Comparison of ENCODE assay signal across 9 mouse cellular contexts in genomic region chr8:111185472-111185947, GRCm38 (mm10).
A peak's percentile ranks its signal among the peaks of the same experiment; 100 is the strongest.
DNase-seq lines count a peak whose midpoint lies in the region; ATAC-seq lines count a peak whose summit lies in the region.
"Had no signal": no experiment of that assay in that cellular context is flagged by ENCODE, and none has a peak within 500 bp of the region (broad histone marks: within the 10 kb centered on the region; RNA-seq: fewer than 3 reads in every experiment).

No protein-coding gene starts in this region.

- WGBS in forebrain, embryonic 15.5 days: 34% methylated on average over 4 of the region's 4 CpGs
- WGBS in forebrain, embryonic 11.5 days: 82% methylated on average over 4 of the region's 4 CpGs

- no peak overlapping the region for H3K4me2 ChIP-seq in forebrain, embryonic 15.5 days (replicated peaks)
- H3K4me2 ChIP-seq in forebrain, embryonic 11.5 days (ENCODE audit: low read depth, low read length, severe bottlenecking): no peak overlapping the region
- H3K4me2 ChIP-seq: neural tube, embryonic 13.5 days had no signal

- no peaks in the 10 kb centered on the region for H3K27me3 ChIP-seq in forebrain, embryonic 15.5 days
- H3K27me3 ChIP-seq in forebrain, embryonic 11.5 days (ENCODE audit: control insufficient read depth, insufficient read depth, low read length): no peaks in the 10 kb centered on the region
- H3K27me3 ChIP-seq: neural tube, embryonic 13.5 days had no signal

- intact Hi-C loops in heart, postnatal 14 days (cut with DNase I): no loop called here
- intact Hi-C loops in left cerebral cortex, postnatal 14 days (cut with DNase I): no loop called here

- ATAC-seq in forebrain, embryonic 15.5 days (replicated peaks): no peak
- ATAC-seq in forebrain, embryonic 11.5 days (replicated peaks; ENCODE audit: low FRiP score): no peak

- H3K4me3 ChIP-seq in forebrain, embryonic 15.5 days: no peak overlapping the region
- H3K4me3 ChIP-seq in forebrain, embryonic 11.5 days (ENCODE audit: low read depth, low read length): no peak overlapping the region
- H3K4me3 ChIP-seq: neural tube, embryonic 13.5 days had no signal

- H3K36me3 ChIP-seq in forebrain, embryonic 15.5 days: peaks cover 59% of the 10 kb centered on the region
- 0 out of 2 replicates have a peak, but pooled peaks cover 3% of the 10 kb centered on the region for H3K36me3 ChIP-seq in forebrain, embryonic 11.5 days (ENCODE audit: control insufficient read depth, insufficient read depth, low read length)

- no peak overlapping the region for H3K9ac ChIP-seq in forebrain, embryonic 15.5 days (replicated peaks)
- H3K9ac ChIP-seq in forebrain, embryonic 11.5 days (ENCODE audit: low read length): no peak overlapping the region
- H3K9ac ChIP-seq: neural tube, embryonic 13.5 days had no signal

- H3K4me1 ChIP-seq in forebrain, embryonic 15.5 days: peaks cover 7% of the 10 kb centered on the region
- no peaks in the 10 kb centered on the region for H3K4me1 ChIP-seq in forebrain, embryonic 11.5 days (replicated peaks; ENCODE audit: control insufficient read depth, insufficient read depth, low read length)
- H3K4me1 ChIP-seq: neural tube, embryonic 13.5 days had no signal

- no peak for DNase-seq in forebrain, embryonic 11.5 days (ENCODE audit: low spot score)
- peak; percentile 64 for DNase-seq in 3134 (ENCODE audit: extremely low read depth, insufficient read length, low spot score)
- peak; percentile 84 to 85 for DNase-seq in cerebellum, adult 18-20 months
- DNase-seq in heart, postnatal 14 days: peak; percentile 54 to 68
- peak; percentile 40 to 46 for DNase-seq in left cerebral cortex, postnatal 14 days (ENCODE audit: low spot score in 2 of 2)
- DNase-seq in B cell, adult 2 months: no peak
- no peak for DNase-seq in spleen, adult 12 weeks (ENCODE audit: low spot score)

- H3K27ac ChIP-seq in forebrain, embryonic 15.5 days (replicated peaks): 0 out of 2 replicates have a peak overlapping the region, but pooled peaks have one; percentile 6
- no peak overlapping the region for H3K27ac ChIP-seq in forebrain, embryonic 11.5 days (ENCODE audit: low read depth, low read length)
- H3K27ac ChIP-seq: neural tube, embryonic 13.5 days had no signal

- no peaks in the 10 kb centered on the region for H3K9me3 ChIP-seq in forebrain, embryonic 15.5 days
- H3K9me3 ChIP-seq in forebrain, embryonic 11.5 days (ENCODE audit: control insufficient read depth, low read length): no peaks in the 10 kb centered on the region
- H3K9me3 ChIP-seq: neural tube, embryonic 13.5 days had no signal

Comparison
In these comparisons a context has a peak if more than half of its experiments do, and no peak if none do; other contexts are left out.
1. DNase-seq: peak in 3134 (single experiment), cerebellum, adult 18-20 months (2 of 2), heart, postnatal 14 days (2 of 2) and left cerebral cortex, postnatal 14 days (2 of 2); none in forebrain, embryonic 11.5 days (single experiment), B cell, adult 2 months (0 of 2) and spleen, adult 12 weeks (single experiment).